Comparison of ENCODE assay signal across 26 mouse cellular contexts in the genomic region with DNA sequence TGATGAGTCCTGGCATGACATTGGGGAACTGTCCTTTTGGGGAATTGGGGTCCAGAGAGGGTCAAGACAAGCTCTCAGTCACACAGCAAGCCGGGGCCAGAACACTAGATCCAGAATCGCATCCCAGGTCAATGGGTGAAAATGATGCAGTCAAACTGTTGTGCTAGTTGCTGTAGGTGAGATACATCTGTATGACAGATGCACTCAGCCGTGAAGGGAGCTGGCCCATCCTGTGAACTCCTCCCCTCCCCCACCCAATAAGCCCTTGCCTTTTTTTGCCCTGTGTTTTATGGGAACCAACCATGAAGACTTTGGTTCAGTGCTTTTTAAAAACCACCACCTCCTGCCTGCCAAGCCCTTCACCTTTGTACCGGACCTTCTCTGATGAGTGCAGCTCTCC. TPM values are rescaled to one million over a fixed set of nuclear protein-coding genes. Genes with fewer than 3 reads are reported as not detected.
A peak's percentile ranks its signal among the peaks of the same experiment; 100 is the strongest.
DNase-seq lines count a peak whose midpoint lies in the region; ATAC-seq and TF ChIP-seq lines count a peak whose summit lies in the region.
"Had no signal": no experiment of that assay in that cellular context is flagged by ENCODE, and none has a peak within 500 bp of the region (broad histone marks: within the 10 kb centered on the region; RNA-seq: fewer than 3 reads in every experiment).

No protein-coding gene starts in this region.

- no peaks in the 10 kb centered on the region for H3K36me3 ChIP-seq in forebrain, embryonic 10.5 days (replicated peaks)
- no peaks in the 10 kb centered on the region for H3K36me3 ChIP-seq in forebrain, postnatal 0 days (ENCODE audit: insufficient read depth)
- H3K36me3 ChIP-seq in hindbrain, embryonic 14.5 days (replicated peaks; ENCODE audit: control insufficient read depth, insufficient read depth): no peaks in the 10 kb centered on the region
- no peaks in the 10 kb centered on the region for H3K36me3 ChIP-seq in hindbrain, embryonic 11.5 days (ENCODE audit: control insufficient read depth, insufficient read depth, low read length)
- no peaks in the 10 kb centered on the region for H3K36me3 ChIP-seq in neural tube, embryonic 13.5 days
- H3K36me3 ChIP-seq: embryonic facial prominence, embryonic 10.5 days; heart, embryonic 12.5 days had no signal

- H3K27me3 ChIP-seq in forebrain, embryonic 10.5 days (ENCODE audit: poor library complexity, severe bottlenecking): no peaks in the 10 kb centered on the region
- no peaks in the 10 kb centered on the region; the same call in 1 of the 2 replicates for H3K27me3 ChIP-seq in forebrain, postnatal 0 days (ENCODE audit: insufficient read depth, low read length)
- no peaks in the 10 kb centered on the region for H3K27me3 ChIP-seq in hindbrain, embryonic 14.5 days (ENCODE audit: control insufficient read depth, insufficient read depth, low read length)
- no peaks in the 10 kb centered on the region for H3K27me3 ChIP-seq in hindbrain, embryonic 11.5 days (ENCODE audit: control insufficient read depth, insufficient read depth, low read length)
- H3K27me3 ChIP-seq in neural tube, embryonic 13.5 days: no peaks in the 10 kb centered on the region

- H3K4me3 ChIP-seq in forebrain, embryonic 10.5 days: no peak overlapping the region
- H3K4me3 ChIP-seq in forebrain, postnatal 0 days (ENCODE audit: low read depth, low read length): no peak overlapping the region
- no peak overlapping the region for H3K4me3 ChIP-seq in hindbrain, embryonic 14.5 days (replicated peaks; ENCODE audit: low read length)
- H3K4me3 ChIP-seq in hindbrain, embryonic 11.5 days (ENCODE audit: low read depth, low read length): no peak overlapping the region
- H3K4me3 ChIP-seq in neural tube, embryonic 13.5 days: no peak overlapping the region
- H3K4me3 ChIP-seq: embryonic facial prominence, embryonic 10.5 days; heart, embryonic 12.5 days; myocyte had no signal

- no peak for TF ChIP-seq CTCF in forebrain, postnatal 0 days (IDR thresholded peaks at IDR 0.05; ENCODE audit: low read depth)

- DNase-seq in forebrain, embryonic 10.5 days (ENCODE audit: extremely low spot score, low spot score): no peak
- no peak for DNase-seq in forebrain, postnatal 0 days
- no peak for DNase-seq in hindbrain, embryonic 14.5 days (ENCODE audit: low spot score)
- no peak for DNase-seq in hindbrain, embryonic 11.5 days (ENCODE audit: low spot score)
- no peak for DNase-seq in neural tube, embryonic 10.5 days (ENCODE audit: extremely low spot score, low spot score)
- DNase-seq in testis, postnatal 10 days (ENCODE audit: low spot score): no peak
- no peak for DNase-seq in embryo, embryonic 10.5 days (ENCODE audit: low spot score)
- DNase-seq: adrenal gland, adult 8-10 months; cerebellum, adult 8-10 months; gastrocnemius, postnatal 14 days; heart, adult 11 months; heart, postnatal 10 days; kidney, adult 11 months; kidney, postnatal 36 days; layer of hippocampus, postnatal 36 days; lung, postnatal 4 days; right cerebral cortex, postnatal 25 days; spleen, adult 18-20 months had no signal

- no peak for ATAC-seq in forebrain, postnatal 0 days
- ATAC-seq in hindbrain, embryonic 14.5 days (ENCODE audit: low FRiP score): no peak
- no peak for ATAC-seq in hindbrain, embryonic 11.5 days (ENCODE audit: low FRiP score)
- ATAC-seq in neural tube, embryonic 13.5 days (ENCODE audit: low read depth): no peak
- ATAC-seq: activated CD4-positive, CD25-positive, alpha-beta regulatory T cell, adult 4 months had no signal

- H3K4me1 ChIP-seq in forebrain, embryonic 10.5 days: peaks cover 55% of the 10 kb centered on the region
- 0 out of 2 replicates have a peak, but pooled peaks cover 3% of the 10 kb centered on the region for H3K4me1 ChIP-seq in forebrain, postnatal 0 days (ENCODE audit: insufficient read depth)
- H3K4me1 ChIP-seq in hindbrain, embryonic 14.5 days (replicated peaks; ENCODE audit: control insufficient read depth, insufficient read depth, low read length): peaks cover 46% of the 10 kb centered on the region
- 0 out of 2 replicates have a peak, but pooled peaks cover 2% of the 10 kb centered on the region for H3K4me1 ChIP-seq in hindbrain, embryonic 11.5 days (replicated peaks; ENCODE audit: control insufficient read depth, insufficient read depth, low read length)
- H3K4me1 ChIP-seq in neural tube, embryonic 13.5 days (replicated peaks): peaks cover 70% of the 10 kb centered on the region

- WGBS in forebrain, embryonic 10.5 days: 74% methylated on average over 4 of the region's 4 CpGs
- 80% methylated on average over 4 of the region's 4 CpGs for WGBS in forebrain, postnatal 0 days
- 64% methylated on average over 4 of the region's 4 CpGs for WGBS in hindbrain, embryonic 14.5 days
- 71% methylated on average over 4 of the region's 4 CpGs for WGBS in hindbrain, embryonic 11.5 days
- 62% methylated on average over 4 of the region's 4 CpGs for WGBS in neural tube, embryonic 13.5 days

- 0 out of 2 replicates have a peak overlapping the region, but pooled peaks have one; percentile 62 for H3K27ac ChIP-seq in forebrain, embryonic 10.5 days
- H3K27ac ChIP-seq in forebrain, postnatal 0 days (ENCODE audit: low read depth, low read length): no peak overlapping the region
- H3K27ac ChIP-seq in hindbrain, embryonic 14.5 days: peak overlapping the region; percentile 71
- no peak overlapping the region for H3K27ac ChIP-seq in hindbrain, embryonic 11.5 days (ENCODE audit: low read depth, low read length)
- H3K27ac ChIP-seq in neural tube, embryonic 13.5 days (replicated peaks): peak overlapping the region; percentile 88
- H3K27ac ChIP-seq: embryonic facial prominence, embryonic 10.5 days had no signal

- no peak overlapping the region for H3K9ac ChIP-seq in forebrain, postnatal 0 days
- no peak overlapping the region for H3K9ac ChIP-seq in hindbrain, embryonic 14.5 days
- no peak overlapping the region for H3K9ac ChIP-seq in hindbrain, embryonic 11.5 days (ENCODE audit: low read depth, low read length)
- H3K9ac ChIP-seq in neural tube, embryonic 13.5 days: peak overlapping the region; percentile 23; the same call in 1 of the 2 replicates
- H3K9ac ChIP-seq: heart, embryonic 12.5 days had no signal

- H3K4me2 ChIP-seq in forebrain, postnatal 0 days (ENCODE audit: low read depth): no peak overlapping the region
- H3K4me2 ChIP-seq in hindbrain, embryonic 14.5 days (replicated peaks): no peak overlapping the region
- no peak overlapping the region for H3K4me2 ChIP-seq in hindbrain, embryonic 11.5 days (replicated peaks; ENCODE audit: low read depth, low read length)
- no peak overlapping the region for H3K4me2 ChIP-seq in neural tube, embryonic 13.5 days

- H3K9me3 ChIP-seq in forebrain, embryonic 10.5 days: no peaks in the 10 kb centered on the region
- no peaks in the 10 kb centered on the region for H3K9me3 ChIP-seq in forebrain, postnatal 0 days (ENCODE audit: low read length)
- H3K9me3 ChIP-seq in hindbrain, embryonic 14.5 days (ENCODE audit: control insufficient read depth, low read length): no peaks in the 10 kb centered on the region
- H3K9me3 ChIP-seq in hindbrain, embryonic 11.5 days (ENCODE audit: control insufficient read depth, low read length): no peaks in the 10 kb centered on the region
- no peaks in the 10 kb centered on the region for H3K9me3 ChIP-seq in neural tube, embryonic 13.5 days
- H3K9me3 ChIP-seq: embryonic facial prominence, embryonic 10.5 days; heart, embryonic 12.5 days had no signal

RNA-seq across cellular contexts. Expression of a gene that starts 43.5 kb away (rescaled TPM):
- 1.0 and 1.2 TPM in 2 replicates for polyA plus RNA-seq in forebrain, embryonic 10.5 days (2016; fragmentation: Nextera tagmentation; extraction: Ambion mirVana)
- total RNA-seq in forebrain, postnatal 0 days (2014; rRNA removed): 29.7 and 49.5 TPM in 2 replicates
- polyA plus RNA-seq in forebrain, postnatal 0 days (2015; fragmentation: Nextera tagmentation; extraction: Ambion mirVana): 3.0 and 5.0 TPM in 2 replicates
- 6.8 and 7.7 TPM in 2 replicates for polyA plus RNA-seq in hindbrain, embryonic 14.5 days (2014; fragmentation: Nextera tagmentation; extraction: Ambion mirVana)
- 2.0 and 4.2 TPM in 2 replicates for polyA plus RNA-seq in hindbrain, embryonic 11.5 days (2014; fragmentation: Nextera tagmentation; extraction: Ambion mirVana)
- 8.1 and 8.6 TPM in 2 replicates for polyA plus RNA-seq in neural tube, embryonic 13.5 days (2015; fragmentation: Nextera tagmentation; extraction: Ambion mirVana)
- total RNA-seq: liver, adult 2 months; megakaryocyte-erythroid progenitor cell, adult 5-6 weeks had no signal
- polyA plus RNA-seq: liver, adult 2 months; liver, embryonic 16.5 days had no signal

Comparison
In these comparisons a context has a peak if more than half of its experiments do, and no peak if none do; other contexts are left out.
1. H3K27ac ChIP-seq: peak in forebrain, embryonic 10.5 days (single experiment), hindbrain, embryonic 14.5 days (single experiment) and neural tube, embryonic 13.5 days (single experiment); none in forebrain, postnatal 0 days (single experiment) and hindbrain, embryonic 11.5 days (single experiment).